Mouse (Mus musculus): Measurements from ENCODE around the gene Grm4.

GRCm38 (mm10) chr17:27564391-27565162, 43.4 kb upstream of the Grm4 start:
- TF ChIP-seq CTCF (IDR thresholded peaks at IDR 0.05; ENCODE audit: low read depth, low read length) (no peak), POLR2A (IDR thresholded peaks at IDR 0.05; ENCODE audit: extremely low read depth, insufficient read depth, low read length) (no peak)

Measured in liver, adult 2 months (tissue).